In genomic region chr7:45897258-45897757, GRCm38 (mm10) we compare ENCODE assay signal across 8 mouse cellular contexts. TPM values are rescaled to one million over a fixed set of nuclear protein-coding genes. Genes with fewer than 3 reads are reported as not detected.
A peak's percentile ranks its signal among the peaks of the same experiment; 100 is the strongest.
DNase-seq lines count a peak whose midpoint lies in the region; ATAC-seq and TF ChIP-seq lines count a peak whose summit lies in the region.

No protein-coding gene starts in this region.

- H3K27ac ChIP-seq in embryonic facial prominence, embryonic 15.5 days (replicated peaks), result peak overlapping the region; percentile 82
- H3K27ac ChIP-seq in heart, postnatal 0 days (ENCODE audit: low read depth), result peak overlapping the region; percentile 75
- H3K27ac ChIP-seq in neural tube, embryonic 15.5 days (replicated peaks), result peak overlapping the region; percentile 84

- no peaks in the 10 kb centered on the region for H3K36me3 ChIP-seq in embryonic facial prominence, embryonic 15.5 days
- H3K36me3 ChIP-seq in heart, postnatal 0 days (replicated peaks; ENCODE audit: control insufficient read depth, insufficient read depth, low read length), result no peaks in the 10 kb centered on the region
- no peaks in the 10 kb centered on the region for H3K36me3 ChIP-seq in neural tube, embryonic 15.5 days

- H3K27me3 ChIP-seq in embryonic facial prominence, embryonic 15.5 days, result no peaks in the 10 kb centered on the region
- H3K27me3 ChIP-seq in heart, postnatal 0 days (ENCODE audit: control insufficient read depth, insufficient read depth, low read length), result no peaks in the 10 kb centered on the region
- no peaks in the 10 kb centered on the region for H3K27me3 ChIP-seq in neural tube, embryonic 15.5 days (replicated peaks)

- peak overlapping the region; percentile 89 for H3K4me2 ChIP-seq in embryonic facial prominence, embryonic 15.5 days (replicated peaks)
- peak overlapping the region; percentile 85 for H3K4me2 ChIP-seq in heart, postnatal 0 days (ENCODE audit: low read depth, low read length)
- peak overlapping the region; percentile 92 for H3K4me2 ChIP-seq in neural tube, embryonic 15.5 days

- peak overlapping the region; percentile 62 for H3K9ac ChIP-seq in embryonic facial prominence, embryonic 15.5 days
- H3K9ac ChIP-seq in heart, postnatal 0 days (replicated peaks; ENCODE audit: low read depth, low read length), result peak overlapping the region; percentile 71
- H3K9ac ChIP-seq in neural tube, embryonic 15.5 days (replicated peaks), result peak overlapping the region; percentile 64

- H3K4me3 ChIP-seq in embryonic facial prominence, embryonic 15.5 days (replicated peaks), result peak overlapping the region; percentile 56
- H3K4me3 ChIP-seq in heart, postnatal 0 days (ENCODE audit: low read depth, low read length), result peak overlapping the region; percentile 54
- H3K4me3 ChIP-seq in neural tube, embryonic 15.5 days (replicated peaks), result peak overlapping the region; percentile 56

- no peak for TF ChIP-seq CTCF in heart, postnatal 0 days (IDR thresholded peaks at IDR 0.05; ENCODE audit: low read depth)

- peak; percentile 32 for ATAC-seq in embryonic facial prominence, embryonic 15.5 days (ENCODE audit: insufficient number of reproducible peaks, low FRiP score, low TSS enrichment, low read depth)
- peak; percentile 40 for ATAC-seq in heart, postnatal 0 days (ENCODE audit: insufficient read depth, low read depth)
- ATAC-seq in neural tube, embryonic 15.5 days (ENCODE audit: low FRiP score), result peak; percentile 65

- WGBS in embryonic facial prominence, embryonic 15.5 days, result 2% methylated on average over 19 of the region's 19 CpGs
- 3% methylated on average over 19 of the region's 19 CpGs for WGBS in heart, postnatal 0 days
- WGBS in neural tube, embryonic 15.5 days, result 2% methylated on average over 19 of the region's 19 CpGs

- H3K4me1 ChIP-seq in embryonic facial prominence, embryonic 15.5 days, result peaks cover 9% of the 10 kb centered on the region
- peaks cover 9% of the 10 kb centered on the region; the same call in 1 of the 2 replicates for H3K4me1 ChIP-seq in heart, postnatal 0 days (ENCODE audit: control insufficient read depth, insufficient read depth)
- peaks cover 15% of the 10 kb centered on the region for H3K4me1 ChIP-seq in neural tube, embryonic 15.5 days

- TF ChIP-seq EP300 in heart, postnatal 0 days (IDR thresholded peaks at IDR 0.05; ENCODE audit: low read depth), result no peak

- H3K9me3 ChIP-seq in embryonic facial prominence, embryonic 15.5 days (replicated peaks), result no peaks in the 10 kb centered on the region
- H3K9me3 ChIP-seq in heart, postnatal 0 days (replicated peaks; ENCODE audit: control insufficient read depth, low read length), result no peaks in the 10 kb centered on the region
- H3K9me3 ChIP-seq in neural tube, embryonic 15.5 days (replicated peaks), result no peaks in the 10 kb centered on the region

- DNase-seq in 416B (ENCODE audit: low read depth) (peak; percentile 96), NIH3T3 (ENCODE audit: low read depth) (peak; percentile 69)
- DNase-seq in heart, postnatal 0 days (ENCODE audit: low spot score), result no peak
- peak; percentile 70 to 84 for DNase-seq in kidney, postnatal 4 days
- DNase-seq in lung, adult 18-20 months, result peak; percentile 70 to 75
- peak; percentile 50 to 65 for DNase-seq in thymus, postnatal 36 days

RNA-seq across cellular contexts. Expression of gene Tmem143, which starts 0.6 kb away (rescaled TPM):
- 4.9 and 5.0 TPM in 2 replicates for polyA plus RNA-seq in embryonic facial prominence, embryonic 15.5 days (2015; fragmentation: Nextera tagmentation; extraction: Ambion mirVana)
- 94.0 and 124 TPM in 2 replicates for total RNA-seq in heart, postnatal 0 days (2014; rRNA removed; ENCODE audit: low replicate concordance)
- 11.7 and 12.0 TPM in 2 replicates for polyA plus RNA-seq in heart, postnatal 0 days (2015; fragmentation: Nextera tagmentation; extraction: Ambion mirVana)
- polyA plus RNA-seq in neural tube, embryonic 15.5 days (2015; fragmentation: Nextera tagmentation; extraction: Ambion mirVana), result 7.5 and 7.8 TPM in 2 replicates

RNA-seq across cellular contexts. Expression of gene Syngr4, which starts 0.8 kb away (rescaled TPM):
- 0.40 and 0.77 TPM in 2 replicates for polyA plus RNA-seq in embryonic facial prominence, embryonic 15.5 days (2015; fragmentation: Nextera tagmentation; extraction: Ambion mirVana)
- total RNA-seq in heart, postnatal 0 days (2014; rRNA removed; ENCODE audit: low replicate concordance), result 0.27 TPM in 1 of 2 replicates, not detected in the other
- 0.58 and 0.71 TPM in 2 replicates for polyA plus RNA-seq in heart, postnatal 0 days (2015; fragmentation: Nextera tagmentation; extraction: Ambion mirVana)
- 0.37 and 0.52 TPM in 2 replicates for polyA plus RNA-seq in neural tube, embryonic 15.5 days (2015; fragmentation: Nextera tagmentation; extraction: Ambion mirVana)

RNA-seq across cellular contexts. Expression of gene Grin2d, which starts 19.1 kb away (rescaled TPM):
- 0.67 and 0.79 TPM in 2 replicates for polyA plus RNA-seq in embryonic facial prominence, embryonic 15.5 days (2015; fragmentation: Nextera tagmentation; extraction: Ambion mirVana)
- 1.0 and 3.1 TPM in 2 replicates for total RNA-seq in heart, postnatal 0 days (2014; rRNA removed; ENCODE audit: low replicate concordance)
- polyA plus RNA-seq in heart, postnatal 0 days (2015; fragmentation: Nextera tagmentation; extraction: Ambion mirVana), result 0.12 and 0.16 TPM in 2 replicates
- polyA plus RNA-seq in neural tube, embryonic 15.5 days (2015; fragmentation: Nextera tagmentation; extraction: Ambion mirVana), result 3.2 and 4.2 TPM in 2 replicates

RNA-seq across cellular contexts. Expression of gene Emp3, which starts 23.9 kb away (rescaled TPM):
- 307 and 335 TPM in 2 replicates for polyA plus RNA-seq in embryonic facial prominence, embryonic 15.5 days (2015; fragmentation: Nextera tagmentation; extraction: Ambion mirVana)
- total RNA-seq in heart, postnatal 0 days (2014; rRNA removed; ENCODE audit: low replicate concordance), result 43.4 and 46.1 TPM in 2 replicates
- 73.0 and 75.6 TPM in 2 replicates for polyA plus RNA-seq in heart, postnatal 0 days (2015; fragmentation: Nextera tagmentation; extraction: Ambion mirVana)
- 48.2 and 70.1 TPM in 2 replicates for polyA plus RNA-seq in neural tube, embryonic 15.5 days (2015; fragmentation: Nextera tagmentation; extraction: Ambion mirVana)

RNA-seq across cellular contexts. Expression of gene Kdelr1, which starts 24.7 kb away (rescaled TPM):
- 83.7 and 98.4 TPM in 2 replicates for polyA plus RNA-seq in embryonic facial prominence, embryonic 15.5 days (2015; fragmentation: Nextera tagmentation; extraction: Ambion mirVana)
- 279 and 304 TPM in 2 replicates for total RNA-seq in heart, postnatal 0 days (2014; rRNA removed; ENCODE audit: low replicate concordance)
- polyA plus RNA-seq in heart, postnatal 0 days (2015; fragmentation: Nextera tagmentation; extraction: Ambion mirVana), result 58.5 and 62.4 TPM in 2 replicates
- polyA plus RNA-seq in neural tube, embryonic 15.5 days (2015; fragmentation: Nextera tagmentation; extraction: Ambion mirVana), result 55.7 and 65.9 TPM in 2 replicates
